Mouse (Mus musculus) thymus, adult 2 months (tissue): ENCODE results near the gene Cdk14.

ENCODE experiments used
- CTCF ChIP-seq: fragments of 200-500 bp; IDR thresholded peaks from 2 replicates; pipeline ENCODE4 v1.5.1; 2012; ENCODE audit warnings: mild to moderate bottlenecking, control low read depth, low read length, moderate library complexity, borderline replicate concordance; ENCODE audit not compliant: control insufficient read depth, poor library complexity, insufficient read depth; ENCODE audit errors: extremely low read depth
- POLR2A ChIP-seq: fragments of 200-500 bp; IDR thresholded peaks from 2 replicates; pipeline ENCODE4 v1.6.1; 2012; ENCODE audit warnings: mild to moderate bottlenecking, low read length, control low read depth, moderate library complexity; ENCODE audit not compliant: control insufficient read depth, poor library complexity, insufficient read depth; ENCODE audit errors: extremely low read depth

GRCm38 (mm10) chr5:5211780-5212135 lies 208.4 kb downstream of the Cdk14 start:
- TF ChIP-seq POLR2A (no peak), CTCF (no peak)
